Mouse (Mus musculus) heart, adult 2 months (tissue): Measurements from ENCODE around the gene Tmem179.

ENCODE experiments used
- CTCF ChIP-seq: fragments of 200-600 bp; IDR thresholded peaks from 2 replicates; pipeline ENCODE4 v1.8.1; 2022; ENCODE audit warnings: antibody characterized with exemption, mild to moderate bottlenecking, moderate library complexity
- EP300 ChIP-seq: fragments of 200-500 bp; IDR thresholded peaks from 2 replicates; pipeline ENCODE4 v1.6.1; 2011; ENCODE audit warnings: low read depth, low read length, control low read depth; ENCODE audit not compliant: insufficient read depth
- POLR2A ChIP-seq: fragments of 200-500 bp; IDR thresholded peaks from 2 replicates; pipeline ENCODE4 v1.6.1; 2011; ENCODE audit warnings: mild to moderate bottlenecking, low read depth, low read length, control low read depth; ENCODE audit not compliant: insufficient read depth

DNA sequence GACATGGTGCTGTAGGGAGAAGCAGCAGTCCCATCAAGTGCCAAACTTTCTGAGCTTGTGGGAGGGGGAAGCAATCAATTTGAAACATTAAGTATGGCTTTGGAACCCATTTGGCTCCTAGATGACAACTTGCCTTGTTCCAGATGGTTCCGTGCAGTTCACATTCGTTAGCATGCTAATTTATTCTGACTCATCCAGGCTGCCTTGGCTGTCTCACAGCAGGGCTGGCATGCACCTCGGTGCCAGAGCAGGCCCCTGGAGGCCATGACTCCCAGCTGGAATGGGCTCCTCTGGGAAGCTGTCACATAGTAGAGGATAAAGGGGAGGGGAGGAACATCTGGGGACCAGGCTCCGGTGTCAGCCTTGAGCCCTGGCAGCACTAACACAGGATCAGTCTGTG is 58.7 kb downstream of the Tmem179 start:
- TF ChIP-seq POLR2A (no peak), EP300 (no peak), CTCF (no peak)
